Mouse (Mus musculus) hindlimb bud, embryonic 11.5 days (tissue): ENCODE data around the gene Cyp2ab1.

Experiments used
- DNase-seq: peaks from one replicate; pipeline ENCODE4 v3.0.0-alpha.2; 2012; ENCODE audit warnings: low read depth, low spot score; ENCODE audit errors: extremely low spot score

The Cyp2ab1 gene

GRCm38 (mm10) chr16:20272994-20273393 lies 52.2 kb downstream of the Cyp2ab1 start:
- no peak for DNase-seq

GRCm38 (mm10) chr16:20271339-20271738 lies 53.9 kb downstream of the Cyp2ab1 start:
- DNase-seq, result no peak

GRCm38 (mm10) chr16:20265089-20265488 lies 60.1 kb downstream of the Cyp2ab1 start:
- no peak for DNase-seq
